Mouse (Mus musculus): ENCODE measurements around the gene Pdf.

GRCm38 (mm10) chr8:107048061-107048941 is at the start of gene Pdf:
- TF ChIP-seq CTCF (IDR thresholded peaks at IDR 0.05; ENCODE audit: extremely low read depth, insufficient read length, insufficient replicate concordance, low read depth, low read length) (no peak), POLR2A (IDR thresholded peaks at IDR 0.05; ENCODE audit: low read depth, low read length) (peak; percentile 53)

Data from small intestine, adult 2 months (tissue).